Mouse (Mus musculus): ENCODE results near the gene Vmn1r83. TPM values are rescaled to one million over a fixed set of nuclear protein-coding genes. Genes with fewer than 3 reads are reported as not detected.

The Vmn1r83 gene
- total RNA-seq (2021) = not detected

GRCm38 (mm10) chr7:12329381-12329780 lies at the start of gene Vmn1r83:
TSS of gene Vmn1r83 (minus strand) at chr7:12329481.
- DNase-seq = no peak

- DNase-seq = no peak
Observed at GRCm38 (mm10) chr7:12369173-12369572, 39.9 kb upstream of the Vmn1r83 start, which contains the start of gene Vmn1r84. TSS of gene Vmn1r84 (minus strand) at chr7:12369273.

GRCm38 (mm10) chr7:12300130-12300529 lies 29.2 kb downstream of the Vmn1r83 start, which contains the start of gene Vmn1r82:
TSS of gene Vmn1r82 (plus strand) at chr7:12300430.
- DNase-seq = no peak

Small RNA genes lying within 50 kb of the gene (microRNA-seq; reads per million reads assigned to microRNA genes)
- gene Gm23521 = 0 reads per million in 2 experiments

Other genes with a start within 250 kb of the Vmn1r83 start
- gene Vmn1r78, start 179.2 kb downstream of the Vmn1r83 start, total RNA-seq (2021) = not detected
- gene Vmn1r79, start 158.2 kb downstream of the Vmn1r83 start, total RNA-seq (2021) = not detected
- gene Vmn1r80, start 140.2 kb downstream of the Vmn1r83 start, total RNA-seq (2021) = not detected
- gene Vmn1r81, start 61.2 kb downstream of the Vmn1r83 start, total RNA-seq (2021) = not detected
- not detected for gene Vmn1r82, start 29.1 kb downstream of the Vmn1r83 start, total RNA-seq (2021)
- gene Vmn1r84, start 39.8 kb upstream of the Vmn1r83 start, total RNA-seq (2021) = not detected
- 1 to 10 TPM; 2.6 to 2.7 TPM for gene Zfp551, start 93.3 kb upstream of the Vmn1r83 start, total RNA-seq (2021)
- 10 to 100 TPM; 13.7 to 16.0 TPM for gene Zfp606, start 148.8 kb upstream of the Vmn1r83 start, total RNA-seq (2021)
- not detected for gene 2900092C05Rik, start 183.0 kb upstream of the Vmn1r83 start, total RNA-seq (2021)